ENCODE assay signal across 9 mouse cellular contexts in genomic region chr6:147953058-147953679, GRCm38 (mm10).
DNase-seq lines count a peak whose midpoint lies in the region; ATAC-seq and TF ChIP-seq lines count a peak whose summit lies in the region.
"Had no signal": no experiment of that assay in that cellular context is flagged by ENCODE, and none has a peak within 500 bp of the region (broad histone marks: within the 10 kb centered on the region; RNA-seq: fewer than 3 reads in every experiment).

No protein-coding gene starts in this region.

- H3K79me2 ChIP-seq in heart, adult 2 months (replicated peaks; ENCODE audit: control insufficient read depth, insufficient read depth, low read length), result no peaks in the 10 kb centered on the region

- H3K4me3 ChIP-seq in heart, adult 2 months, result no peak overlapping the region
- H3K4me3 ChIP-seq in intestine, embryonic 14.5 days (ENCODE audit: low read depth, low read length), result no peak overlapping the region
- no peak overlapping the region for H3K4me3 ChIP-seq in thymus, adult 2 months (ENCODE audit: control insufficient read depth, insufficient read depth, low read length)

- WGBS in heart, adult 2 months, result 41% methylated on average over 5 of the region's 5 CpGs
- WGBS in intestine, embryonic 14.5 days, result 29% methylated on average over 5 of the region's 5 CpGs
- WGBS in thymus, adult 2 months, result 73% methylated on average over 5 of the region's 5 CpGs

- no peaks in the 10 kb centered on the region for H3K36me3 ChIP-seq in heart, adult 2 months (ENCODE audit: control insufficient read depth, insufficient read depth, low read length)
- H3K36me3 ChIP-seq in intestine, embryonic 14.5 days (ENCODE audit: control insufficient read depth, insufficient read depth, low read length), result no peaks in the 10 kb centered on the region
- no peaks in the 10 kb centered on the region for H3K36me3 ChIP-seq in thymus, adult 2 months (ENCODE audit: control insufficient read depth, insufficient read depth, low read length)

- intact Hi-C loops in heart, adult 2 months (cut with DNase I), result loop anchor here (5.0 to 10.0 kb wide), 4 partner anchors 141 to 1118 kb away; no protein-coding TSS in a partner anchor
- intact Hi-C loops in heart, postnatal 14 days (cut with DNase I), result loop anchor here (5.0 to 10.0 kb wide), 6 partner anchors 128 to 1128 kb away; partner anchors contain the start of gene Pthlh

- H3K27me3 ChIP-seq in heart, adult 2 months (ENCODE audit: control insufficient read depth, insufficient read depth, low read length), result no peaks in the 10 kb centered on the region
- H3K27me3 ChIP-seq in intestine, embryonic 14.5 days (replicated peaks; ENCODE audit: control insufficient read depth, insufficient read depth, low read length), result no peaks in the 10 kb centered on the region
- no peaks in the 10 kb centered on the region for H3K27me3 ChIP-seq in thymus, adult 2 months (ENCODE audit: control insufficient read depth, insufficient read depth, low read length)

- no peak overlapping the region for H3K9ac ChIP-seq in heart, adult 2 months (ENCODE audit: low read depth, low read length)
- no peak overlapping the region for H3K9ac ChIP-seq in intestine, embryonic 14.5 days (ENCODE audit: low read length)

- no peaks in the 10 kb centered on the region for H3K9me3 ChIP-seq in intestine, embryonic 14.5 days (ENCODE audit: control insufficient read depth, low read length)

- no peak overlapping the region for H3K27ac ChIP-seq in heart, adult 2 months
- no peak overlapping the region for H3K27ac ChIP-seq in intestine, embryonic 14.5 days (ENCODE audit: low read depth)
- no peak overlapping the region for H3K27ac ChIP-seq in thymus, adult 2 months (ENCODE audit: control insufficient read depth, insufficient read depth, low read length)

- no peak for TF ChIP-seq EP300 in heart, adult 2 months (IDR thresholded peaks at IDR 0.05; ENCODE audit: insufficient read depth, low read depth, low read length)

- no peak for DNase-seq in heart, adult 2 months
- DNase-seq in heart, postnatal 14 days, result no peak
- DNase-seq in right cerebral cortex, postnatal 4 days, result peak; percentile 17
- DNase-seq in right cerebral cortex, adult 18-20 months, result no peak
- DNase-seq in intestine, embryonic 14.5 days (ENCODE audit: low spot score), result no peak
- DNase-seq in thymus, adult 2 months, result no peak
- no peak for DNase-seq in urinary bladder, postnatal 36 days (ENCODE audit: low spot score in 2 of 2)
- DNase-seq in thymus, postnatal 25 days, result no peak

- H3K4me2 ChIP-seq in intestine, embryonic 14.5 days (ENCODE audit: low read length), result no peak overlapping the region

- TF ChIP-seq POLR2A in heart, adult 2 months (IDR thresholded peaks at IDR 0.05; ENCODE audit: insufficient read depth, low read depth, low read length), result no peak
- TF ChIP-seq POLR2A in thymus, adult 2 months (IDR thresholded peaks at IDR 0.05; ENCODE audit: control insufficient read depth, extremely low read depth, insufficient read depth, low read length, poor library complexity), result no peak

- ATAC-seq in intestine, embryonic 14.5 days (replicated peaks; ENCODE audit: low FRiP score, low TSS enrichment, low read depth), result peak; percentile 58; the same call in 1 of the 2 replicates
- ATAC-seq: inflammation-experienced regulatory T-cells, adult 6 months had no signal

- H3K4me1 ChIP-seq in heart, adult 2 months (ENCODE audit: control insufficient read depth, insufficient read depth, low read length), result 0 out of 2 replicates have a peak, but pooled peaks cover 2% of the 10 kb centered on the region
- no peaks in the 10 kb centered on the region for H3K4me1 ChIP-seq in intestine, embryonic 14.5 days (replicated peaks; ENCODE audit: control insufficient read depth, insufficient read depth, low read length)
- 0 out of 2 replicates have a peak, but pooled peaks cover 2% of the 10 kb centered on the region for H3K4me1 ChIP-seq in thymus, adult 2 months (replicated peaks; ENCODE audit: control insufficient read depth, insufficient read depth, low read length)

- peak; percentile 64 for TF ChIP-seq CTCF in heart, adult 2 months (IDR thresholded peaks at IDR 0.05)
- TF ChIP-seq CTCF in thymus, adult 2 months (IDR thresholded peaks at IDR 0.05; ENCODE audit: borderline replicate concordance, control insufficient read depth, extremely low read depth, insufficient read depth, low read length, poor library complexity), result no peak
